In the genomic region with DNA sequence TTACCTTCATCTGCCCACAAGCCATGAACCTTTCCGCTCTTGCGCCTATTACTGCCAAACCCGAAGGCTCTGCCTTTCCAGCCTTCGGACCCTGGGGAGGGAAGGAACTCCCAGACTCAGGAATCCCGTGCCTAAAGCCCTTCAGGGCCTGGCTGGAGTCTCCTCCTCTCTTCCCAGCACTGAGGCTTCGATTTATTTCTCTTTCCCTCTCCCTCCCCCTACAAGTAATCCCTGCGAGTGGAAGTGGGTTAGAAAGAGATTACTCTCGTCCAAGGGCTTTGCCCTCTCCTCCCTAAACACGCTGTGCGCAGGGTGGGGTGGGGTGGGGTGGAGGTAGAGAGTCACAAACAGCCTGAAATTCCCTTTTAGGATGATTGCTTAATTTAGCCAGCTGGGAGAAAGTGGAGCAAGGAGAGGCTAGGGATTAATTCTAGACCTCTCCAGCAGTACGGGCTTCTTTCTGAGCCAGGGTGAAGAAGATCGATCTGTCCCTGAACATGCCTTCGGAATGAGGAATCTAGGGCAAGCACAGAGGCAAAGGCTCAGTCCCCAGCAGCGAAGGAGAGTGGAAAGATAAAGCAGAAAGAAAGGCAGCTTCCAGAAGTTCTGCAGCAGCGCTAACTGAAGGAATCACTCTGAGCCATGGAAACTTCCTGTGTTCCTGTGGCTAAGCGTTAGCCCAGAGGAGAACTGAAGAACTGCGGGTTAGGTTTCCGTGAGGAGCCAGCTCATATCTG, we compare ENCODE assay signal across 8 mouse cellular contexts. TPM values are rescaled to one million over a fixed set of nuclear protein-coding genes. Genes with fewer than 3 reads are reported as not detected.
DNase-seq lines count a peak whose midpoint lies in the region; ATAC-seq and TF ChIP-seq lines count a peak whose summit lies in the region.

No protein-coding gene starts in this region.

- H3K9me3 ChIP-seq in heart, embryonic 12.5 days (replicated peaks) = no peaks in the 10 kb centered on the region
- H3K9me3 ChIP-seq in midbrain, embryonic 15.5 days = no peaks in the 10 kb centered on the region

- intact Hi-C loops in gastrocnemius, adult 2 months (cut with DNase I) = loop anchor here (2.0 to 10.0 kb wide), 3 partner anchors 30 to 124 kb away; partner anchors contain the start of genes Kpnb1 and Npepps

- ATAC-seq in heart, embryonic 12.5 days (ENCODE audit: insufficient number of reproducible peaks, low FRiP score) = no peak
- ATAC-seq in midbrain, embryonic 15.5 days (replicated peaks) = no peak

- 2% methylated on average over 18 of the region's 18 CpGs for WGBS in heart, embryonic 12.5 days
- 2% methylated on average over 18 of the region's 18 CpGs for WGBS in midbrain, embryonic 15.5 days

- DNase-seq in gastrocnemius, adult 2 months = peak; percentile 61
- DNase-seq in gastrocnemius, postnatal 10 days = no peak
- peak; percentile 34 to 61 for DNase-seq in kidney, postnatal 4 days
- DNase-seq in spleen, postnatal 36 days (ENCODE audit: low spot score in 2 of 2) = no peak
- no peak for DNase-seq in spleen, adult 12 weeks (ENCODE audit: low spot score)

- H3K36me3 ChIP-seq in heart, embryonic 12.5 days = no peaks in the 10 kb centered on the region
- H3K36me3 ChIP-seq in midbrain, embryonic 15.5 days (replicated peaks) = no peaks in the 10 kb centered on the region

- peak overlapping the region; percentile 78 for H3K4me2 ChIP-seq in heart, embryonic 12.5 days
- H3K4me2 ChIP-seq in midbrain, embryonic 15.5 days = peak overlapping the region; percentile 62

- H3K27ac ChIP-seq in gastrocnemius, adult 2 months = peak overlapping the region; percentile 95
- peak overlapping the region; percentile 49; the same call in 1 of the 2 replicates for H3K27ac ChIP-seq in brown adipose tissue, adult 24 weeks (replicated peaks; ENCODE audit: low read depth, low read length)
- peak overlapping the region; percentile 76 for H3K27ac ChIP-seq in heart, embryonic 12.5 days (ENCODE audit: poor library complexity, severe bottlenecking)
- peak overlapping the region; percentile 60; the same call in 1 of the 2 replicates for H3K27ac ChIP-seq in midbrain, embryonic 15.5 days

- H3K4me1 ChIP-seq in brown adipose tissue, adult 24 weeks (ENCODE audit: control insufficient read depth, insufficient read depth, insufficient read length, low read length) = no peaks in the 10 kb centered on the region
- peaks cover 19% of the 10 kb centered on the region for H3K4me1 ChIP-seq in heart, embryonic 12.5 days (replicated peaks)
- peaks cover 28% of the 10 kb centered on the region for H3K4me1 ChIP-seq in midbrain, embryonic 15.5 days

- peak; percentile 44 for TF ChIP-seq CTCF in gastrocnemius, adult 2 months (IDR thresholded peaks at IDR 0.05)

- no peaks in the 10 kb centered on the region for H3K27me3 ChIP-seq in heart, embryonic 12.5 days (replicated peaks)
- no peaks in the 10 kb centered on the region for H3K27me3 ChIP-seq in midbrain, embryonic 15.5 days (replicated peaks)

- peak overlapping the region; percentile 83 for H3K4me3 ChIP-seq in gastrocnemius, adult 2 months
- H3K4me3 ChIP-seq in brown adipose tissue, adult 24 weeks (ENCODE audit: insufficient read depth, low read depth, low read length) = peak overlapping the region; percentile 40
- H3K4me3 ChIP-seq in heart, embryonic 12.5 days = peak overlapping the region; percentile 51
- H3K4me3 ChIP-seq in midbrain, embryonic 15.5 days = peak overlapping the region; percentile 20

- peak overlapping the region; percentile 69 for H3K9ac ChIP-seq in heart, embryonic 12.5 days
- H3K9ac ChIP-seq in midbrain, embryonic 15.5 days = peak overlapping the region; percentile 1; the same call in 1 of the 2 replicates

RNA-seq across cellular contexts. Expression of gene Mrpl45, which starts 4.5 kb away (rescaled TPM):
- 10 to 100 TPM; 34.1 to 50.7 TPM for total RNA-seq in gastrocnemius, adult 2 months (2021)
- total RNA-seq in gastrocnemius, postnatal 10 days (2021) = 10 to 100 TPM; 28.5 to 33.8 TPM
- 51.3 and 53.2 TPM in 2 replicates for polyA plus RNA-seq in brown adipose tissue, adult 24 weeks (2012; ENCODE audit: insufficient read depth, insufficient read length, missing spikeins)
- 62.7 and 63.4 TPM in 2 replicates for polyA plus RNA-seq in heart, embryonic 12.5 days (2016; fragmentation: Nextera tagmentation; extraction: Ambion mirVana)
- polyA plus RNA-seq in midbrain, embryonic 15.5 days (2015; fragmentation: Nextera tagmentation; extraction: Ambion mirVana) = 33.1 and 38.1 TPM in 2 replicates

RNA-seq across cellular contexts. Expression of gene Npepps, which starts 30.6 kb away (rescaled TPM):
- total RNA-seq in gastrocnemius, adult 2 months (2021) = 10 to 100 TPM; 57.6 to 77.2 TPM
- total RNA-seq in gastrocnemius, postnatal 10 days (2021) = 10 to 100 TPM; 52.1 to 57.5 TPM
- polyA plus RNA-seq in brown adipose tissue, adult 24 weeks (2012; ENCODE audit: insufficient read depth, insufficient read length, missing spikeins) = 28.5 and 33.2 TPM in 2 replicates
- 87.8 and 95.3 TPM in 2 replicates for polyA plus RNA-seq in heart, embryonic 12.5 days (2016; fragmentation: Nextera tagmentation; extraction: Ambion mirVana)
- 144 and 161 TPM in 2 replicates for polyA plus RNA-seq in midbrain, embryonic 15.5 days (2015; fragmentation: Nextera tagmentation; extraction: Ambion mirVana)

RNA-seq across cellular contexts. Expression of gene Gpr179, which starts 40.8 kb away (rescaled TPM):
- under 1 TPM in 1 of 2 experiments, not detected in 1; 0.03 TPM for total RNA-seq in gastrocnemius, adult 2 months (2021)
- under 1 TPM; 0.07 to 0.09 TPM for total RNA-seq in gastrocnemius, postnatal 10 days (2021)
- not detected in 2 replicates for polyA plus RNA-seq in brown adipose tissue, adult 24 weeks (2012; ENCODE audit: insufficient read depth, insufficient read length, missing spikeins)
- polyA plus RNA-seq in heart, embryonic 12.5 days (2016; fragmentation: Nextera tagmentation; extraction: Ambion mirVana) = 0.06 and 0.08 TPM in 2 replicates
- 0.70 and 0.98 TPM in 2 replicates for polyA plus RNA-seq in midbrain, embryonic 15.5 days (2015; fragmentation: Nextera tagmentation; extraction: Ambion mirVana)

RNA-seq across cellular contexts. Expression of gene Socs7, which starts 51.3 kb away (rescaled TPM):
- 10 to 100 TPM; 43.2 to 48.6 TPM for total RNA-seq in gastrocnemius, adult 2 months (2021)
- 10 to 100 TPM; 33.7 to 34.8 TPM for total RNA-seq in gastrocnemius, postnatal 10 days (2021)
- 5.7 and 6.3 TPM in 2 replicates for polyA plus RNA-seq in brown adipose tissue, adult 24 weeks (2012; ENCODE audit: insufficient read depth, insufficient read length, missing spikeins)
- polyA plus RNA-seq in heart, embryonic 12.5 days (2016; fragmentation: Nextera tagmentation; extraction: Ambion mirVana) = 5.4 and 6.0 TPM in 2 replicates
- polyA plus RNA-seq in midbrain, embryonic 15.5 days (2015; fragmentation: Nextera tagmentation; extraction: Ambion mirVana) = 10.6 and 10.8 TPM in 2 replicates

Comparison
In these comparisons a context has a peak if more than half of its experiments do, and no peak if none do; other contexts are left out.
1. DNase-seq: peak in gastrocnemius, adult 2 months (single experiment) and kidney, postnatal 4 days (2 of 2); none in gastrocnemius, postnatal 10 days (single experiment), spleen, postnatal 36 days (0 of 2) and spleen, adult 12 weeks (single experiment).
2. H3K4me3 ChIP-seq: peak in every context shown above with its lines; median percentile 83 in gastrocnemius, adult 2 months; 51 in heart, embryonic 12.5 days; 40 in brown adipose tissue, adult 24 weeks; 20 in midbrain, embryonic 15.5 days.
3. Peak in every context shown above with its lines, with median percentiles within 50 percentile points of each other: H3K27ac ChIP-seq.